ENCODE assay signal across 9 mouse cellular contexts in genomic region chr6:118977443-118978271, GRCm38 (mm10).
DNase-seq lines count a peak whose midpoint lies in the region; ATAC-seq and TF ChIP-seq lines count a peak whose summit lies in the region.
"Had no signal": no experiment of that assay in that cellular context is flagged by ENCODE, and none has a peak within 500 bp of the region (broad histone marks: within the 10 kb centered on the region; RNA-seq: fewer than 3 reads in every experiment).

No protein-coding gene starts in this region.

- peak overlapping the region; percentile 46 for H3K4me2 ChIP-seq in forebrain, embryonic 13.5 days
- H3K4me2 ChIP-seq in midbrain, embryonic 15.5 days, result peak overlapping the region; percentile 35

- H3K4me1 ChIP-seq in forebrain, embryonic 13.5 days, result peaks cover 18% of the 10 kb centered on the region
- H3K4me1 ChIP-seq in midbrain, embryonic 15.5 days, result peaks cover 36% of the 10 kb centered on the region

- peak; percentile 91 for ATAC-seq in forebrain, embryonic 13.5 days
- ATAC-seq in midbrain, embryonic 15.5 days (replicated peaks), result peak; percentile 94

- no peak for TF ChIP-seq CTCF in layer of hippocampus, adult 2 months (conservative IDR thresholded peaks at IDR 0.05)

- WGBS in forebrain, embryonic 13.5 days, result 17% methylated on average over 10 of the region's 10 CpGs
- WGBS in midbrain, embryonic 15.5 days, result 10% methylated on average over 10 of the region's 10 CpGs

- peak overlapping the region; percentile 62 for H3K27ac ChIP-seq in forebrain, embryonic 13.5 days
- peak overlapping the region; percentile 99 for H3K27ac ChIP-seq in layer of hippocampus, adult 2 months
- H3K27ac ChIP-seq in midbrain, embryonic 15.5 days, result peak overlapping the region; percentile 86

- H3K9ac ChIP-seq in forebrain, embryonic 13.5 days, result no peak overlapping the region
- no peak overlapping the region for H3K9ac ChIP-seq in midbrain, embryonic 15.5 days

- DNase-seq in brain, embryonic 18.5 days (ENCODE audit: low read depth, low spot score), result peak; percentile 71
- peak; percentile 60 to 85 for DNase-seq in layer of hippocampus, adult 2 months (ENCODE audit: low spot score in 2 of 2)
- no peak for DNase-seq in urinary bladder, postnatal 25 days (ENCODE audit: low spot score)
- DNase-seq in thymus, postnatal 10 days (ENCODE audit: low spot score in 2 of 2), result no peak
- no peak for DNase-seq in lung, postnatal 4 days
- DNase-seq in cerebellum, adult 9-11 months, result no peak
- DNase-seq: cerebellum, adult 8-10 months had no signal

- no peak overlapping the region for H3K4me3 ChIP-seq in forebrain, embryonic 13.5 days
- H3K4me3 ChIP-seq in layer of hippocampus, adult 2 months, result peak overlapping the region; percentile 44
- no peak overlapping the region for H3K4me3 ChIP-seq in midbrain, embryonic 15.5 days

- H3K9me3 ChIP-seq in forebrain, embryonic 13.5 days (replicated peaks), result no peaks in the 10 kb centered on the region
- H3K9me3 ChIP-seq in midbrain, embryonic 15.5 days, result no peaks in the 10 kb centered on the region

- H3K36me3 ChIP-seq in forebrain, embryonic 13.5 days (ENCODE audit: poor library complexity, severe bottlenecking), result no peaks in the 10 kb centered on the region
- H3K36me3 ChIP-seq in midbrain, embryonic 15.5 days (replicated peaks), result no peaks in the 10 kb centered on the region

- H3K27me3 ChIP-seq in forebrain, embryonic 13.5 days, result no peaks in the 10 kb centered on the region
- no peaks in the 10 kb centered on the region for H3K27me3 ChIP-seq in midbrain, embryonic 15.5 days (replicated peaks)

Comparison
In these comparisons a context has a peak if more than half of its experiments do, and no peak if none do; other contexts are left out.
1. DNase-seq: peak in brain, embryonic 18.5 days (single experiment) and layer of hippocampus, adult 2 months (2 of 2); none in urinary bladder, postnatal 25 days (single experiment), thymus, postnatal 10 days (0 of 2), lung, postnatal 4 days (0 of 2) and cerebellum, adult 9-11 months (single experiment).
2. Peak in every context shown above with its lines, with median percentiles within 50 percentile points of each other: H3K27ac ChIP-seq.